Mouse (Mus musculus) cortical plate, adult 2 months (tissue): ENCODE results near the gene Samd4b.

Source experiments
- CTCF ChIP-seq: fragments of 200-500 bp; IDR thresholded peaks from 2 replicates; pipeline ENCODE4 v1.5.1; 2011; ENCODE audit warnings: mild to moderate bottlenecking, control low read depth, low read length; ENCODE audit not compliant: insufficient read depth; ENCODE audit errors: extremely low read depth
- POLR2A ChIP-seq: fragments of 200-500 bp; IDR thresholded peaks from 2 replicates; pipeline ENCODE4 v1.6.1; 2011; ENCODE audit warnings: mild to moderate bottlenecking, low read length, control low read depth; ENCODE audit not compliant: insufficient read depth; ENCODE audit errors: extremely low read depth

DNA sequence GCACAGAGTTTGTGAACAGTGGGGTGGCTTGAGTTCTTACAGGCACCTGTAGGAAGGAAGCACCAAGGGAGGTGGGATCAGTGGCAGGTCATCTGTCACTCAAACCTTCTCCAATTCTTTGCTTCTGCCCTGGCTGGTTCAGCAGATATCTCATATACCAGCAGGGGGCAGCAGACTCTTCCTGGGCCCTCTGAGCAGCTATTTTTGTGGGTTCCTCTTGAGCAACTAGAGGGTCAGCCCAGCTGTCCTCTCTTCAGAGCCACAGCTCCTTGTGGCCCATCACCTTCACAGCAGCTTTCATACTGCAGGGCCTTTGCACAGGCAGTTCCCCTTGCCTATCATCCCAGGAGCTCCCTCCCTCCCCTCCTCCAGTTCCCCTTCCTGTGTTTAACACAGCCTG is 29.7 kb downstream of the Samd4b start:
- peak; percentile 70 for TF ChIP-seq CTCF
- TF ChIP-seq POLR2A, result no peak
